Mouse (Mus musculus): ENCODE measurements around the gene Ugp2. TPM values are rescaled to one million over a fixed set of nuclear protein-coding genes. Genes with fewer than 3 reads are reported as not detected.

Ugp2 gene
- total and polyA plus RNA-seq, 3 experiments = 5.9 to 6.3 TPM; not detected in 1

- no peak for DNase-seq (ENCODE audit: low read depth, low spot score)
- no peak overlapping the region for H3K4me3 ChIP-seq (ENCODE audit: control insufficient read depth in 1 of 2, insufficient read depth in 1 of 2, low read depth in 2 of 2, low read length in 2 of 2)
- no peak overlapping the region for H3K9ac ChIP-seq (ENCODE audit: control insufficient read depth, low read depth, low read length, poor library complexity, severe bottlenecking)
- no peaks in the 10 kb centered on the region for H3K9me3 ChIP-seq (replicated peaks; ENCODE audit: insufficient read depth, low read length)
- H3K79me2 ChIP-seq (ENCODE audit: control insufficient read depth, insufficient read depth, low read length, poor library complexity) = no peaks in the 10 kb centered on the region
- no peak overlapping the region for H3K27ac ChIP-seq (ENCODE audit: control insufficient read depth, low read depth, low read length)
- H3K27me3 ChIP-seq (ENCODE audit: control insufficient read depth in 1 of 2, insufficient read depth in 2 of 2, low read length in 2 of 2) = peaks cover 3% of the 10 kb centered on the region in 2 experiments; a peak in 3 of 4 replicates
- H3K36me3 ChIP-seq (ENCODE audit: control insufficient read depth in 1 of 2, insufficient read depth in 2 of 2, low read length in 2 of 2) = no peaks in the 10 kb centered on the region
- TF ChIP-seq ZKSCAN1 (IDR thresholded peaks at IDR 0.05; ENCODE audit: low read depth, low read length) (no peak), MEF2A (IDR thresholded peaks at IDR 0.05; ENCODE audit: extremely low read depth, insufficient replicate concordance, low read depth, low read length, poor library complexity, severe bottlenecking) (no peak), BHLHE40 (IDR thresholded peaks at IDR 0.05; ENCODE audit: borderline replicate concordance, low read depth, low read length) (no peak), POLR2A (IDR thresholded peaks at IDR 0.05; ENCODE audit: control insufficient read depth in 1 of 2, insufficient read depth in 1 of 2, low read depth in 1 of 2, low read length in 2 of 2, poor library complexity in 1 of 2) (no peak), JUND (IDR thresholded peaks at IDR 0.05; ENCODE audit: low read depth, low read length) (no peak), TBP (IDR thresholded peaks at IDR 0.05; ENCODE audit: low read depth, low read length) (no peak), MAX (IDR thresholded peaks at IDR 0.05; ENCODE audit: low read length) (no peak), E2F4 (IDR thresholded peaks at IDR 0.05; ENCODE audit: borderline replicate concordance, low read depth, low read length) (no peak), MYB (IDR thresholded peaks at IDR 0.05; ENCODE audit: low read depth, low read length) (no peak), MYC (IDR thresholded peaks at IDR 0.05; ENCODE audit: low read depth, low read length) (no peak), GATA1 (IDR thresholded peaks at IDR 0.05; ENCODE audit: low read depth, low read length) (no peak), HCFC1 (IDR thresholded peaks at IDR 0.05; ENCODE audit: low read depth, low read length) (no peak), UBTF (IDR thresholded peaks at IDR 0.05; ENCODE audit: borderline replicate concordance, insufficient read depth, low read depth, low read length) (no peak), POLR2AphosphoS2 (IDR thresholded peaks at IDR 0.05; ENCODE audit: low read length) (no peak)
- no peaks in the 10 kb centered on the region for H3K4me1 ChIP-seq (ENCODE audit: control insufficient read depth in 1 of 2, insufficient read depth in 2 of 2, low read length in 2 of 2)
Measured at GRCm38 (mm10) chr11:21414911-21415381, 43.9 kb upstream of the Ugp2 start.

- no peaks in the 10 kb centered on the region for H3K36me3 ChIP-seq (ENCODE audit: control insufficient read depth in 1 of 2, insufficient read depth in 2 of 2, low read length in 2 of 2)
- no peaks in the 10 kb centered on the region; a peak in 1 of 4 replicates for H3K27me3 ChIP-seq (ENCODE audit: control insufficient read depth in 1 of 2, insufficient read depth in 2 of 2, low read length in 2 of 2)
- no peak overlapping the region for H3K27ac ChIP-seq (ENCODE audit: control insufficient read depth, low read depth, low read length)
- no peak for DNase-seq (ENCODE audit: low read depth, low spot score)
- H3K79me2 ChIP-seq (ENCODE audit: control insufficient read depth, insufficient read depth, low read length, poor library complexity) = no peaks in the 10 kb centered on the region
- no peaks in the 10 kb centered on the region for H3K9me3 ChIP-seq (replicated peaks; ENCODE audit: insufficient read depth, low read length)
- no peak overlapping the region for H3K4me3 ChIP-seq (ENCODE audit: control insufficient read depth in 1 of 2, insufficient read depth in 1 of 2, low read depth in 2 of 2, low read length in 2 of 2)
- H3K9ac ChIP-seq (ENCODE audit: control insufficient read depth, low read depth, low read length, poor library complexity, severe bottlenecking) = no peak overlapping the region
- no peaks in the 10 kb centered on the region for H3K4me1 ChIP-seq (ENCODE audit: control insufficient read depth in 1 of 2, insufficient read depth in 2 of 2, low read length in 2 of 2)
- TF ChIP-seq BHLHE40 (IDR thresholded peaks at IDR 0.05; ENCODE audit: borderline replicate concordance, low read depth, low read length) (no peak), CHD1 (IDR thresholded peaks at IDR 0.05; ENCODE audit: low read depth, low read length) (no peak), NELFE (IDR thresholded peaks at IDR 0.05; ENCODE audit: low read depth, low read length) (no peak), JUND (IDR thresholded peaks at IDR 0.05; ENCODE audit: low read depth, low read length) (no peak), USF1 (IDR thresholded peaks at IDR 0.05; ENCODE audit: low read depth, low read length) (no peak), MAZ (IDR thresholded peaks at IDR 0.05; ENCODE audit: low read depth, low read length) (no peak), SMC3 (IDR thresholded peaks at IDR 0.05; ENCODE audit: low read depth, low read length) (no peak), TBP (IDR thresholded peaks at IDR 0.05; ENCODE audit: low read depth, low read length) (no peak), MYC (IDR thresholded peaks at IDR 0.05; ENCODE audit: low read depth, low read length) (no peak), TCF12 (IDR thresholded peaks at IDR 0.05; ENCODE audit: low read depth, low read length) (no peak), KAT2A (conservative IDR thresholded peaks at IDR 0.05; ENCODE audit: low read depth, low read length) (no peak), HCFC1 (IDR thresholded peaks at IDR 0.05; ENCODE audit: low read depth, low read length) (no peak), ZNF384 (IDR thresholded peaks at IDR 0.05; ENCODE audit: low read depth, low read length) (no peak)
Measured at GRCm38 (mm10) chr11:21406668-21407067, 35.7 kb upstream of the Ugp2 start.
